Mouse (Mus musculus) cortical plate, adult 2 months (tissue): ENCODE data around the gene Rps6kl1.

Source experiments
- CTCF ChIP-seq: fragments of 200-500 bp; IDR thresholded peaks from 2 replicates; pipeline ENCODE4 v1.5.1; 2011; ENCODE audit warnings: mild to moderate bottlenecking, control low read depth, low read length; ENCODE audit not compliant: insufficient read depth; ENCODE audit errors: extremely low read depth
- POLR2A ChIP-seq: fragments of 200-500 bp; IDR thresholded peaks from 2 replicates; pipeline ENCODE4 v1.6.1; 2011; ENCODE audit warnings: mild to moderate bottlenecking, low read length, control low read depth; ENCODE audit not compliant: insufficient read depth; ENCODE audit errors: extremely low read depth

GRCm38 (mm10) chr12:85109426-85109825 lies 41.6 kb downstream of the Rps6kl1 start:
- TF ChIP-seq CTCF (no peak), POLR2A (no peak)
